Mouse (Mus musculus) lung, adult 2 months (tissue): ENCODE measurements around the gene Phlda1.

Experiments used
- CTCF ChIP-seq: fragments of 200-500 bp; IDR thresholded peaks from 2 replicates; pipeline ENCODE4 v1.5.1; 2011; ENCODE audit warnings: mild to moderate bottlenecking, low read length, control low read depth; ENCODE audit not compliant: insufficient read depth
- POLR2A ChIP-seq: fragments of 200-500 bp; IDR thresholded peaks from 2 replicates; pipeline ENCODE4 v1.6.1; 2011; ENCODE audit warnings: low read depth, mild to moderate bottlenecking, control low read depth, low read length, borderline replicate concordance; ENCODE audit errors: extremely low read depth

DNA sequence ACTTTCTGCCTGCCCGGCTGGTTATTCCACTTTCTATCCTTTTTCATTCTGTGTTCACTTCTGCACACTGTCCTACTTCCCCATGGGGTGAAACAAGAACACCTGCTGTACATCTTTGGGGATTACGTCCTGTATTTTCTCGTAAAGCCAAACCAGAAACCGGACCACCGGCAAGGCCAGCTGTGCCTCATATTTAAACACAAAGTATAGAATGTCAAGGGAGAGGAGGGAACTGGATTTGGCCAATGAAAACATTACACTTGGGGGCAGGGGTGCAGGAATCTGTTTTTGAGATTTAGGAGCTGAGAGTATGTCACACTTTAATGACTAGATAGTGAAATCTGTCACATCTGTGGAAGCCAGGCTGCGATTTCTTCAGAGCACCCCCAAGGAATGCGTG is 47.6 kb downstream of the Phlda1 start:
- TF ChIP-seq CTCF (no peak), POLR2A (no peak)
